Mouse (Mus musculus) forebrain, embryonic 10.5 days (tissue): ENCODE measurements at regions not wholly inside any gene's neighbourhood (a gene's known extent, or its start where the extent isn't known, plus 50 kb on each side); places are given as distances from the start of the nearest gene placed in this dataset.

Experiments
- DNase-seq: peaks from one replicate; pipeline ENCODE4 v3.0.0-alpha.2; 2017; ENCODE audit warnings: low spot score; ENCODE audit errors: extremely low spot score
- H3K27ac ChIP-seq: fragments of 300-500 bp; sonication (generic); 2 replicates; pipeline ENCODE4 v1.5.1; 2016; ENCODE audit warnings: mild to moderate bottlenecking
- H3K27me3 ChIP-seq: fragments of 300-500 bp; sonication (generic); 2 replicates; pipeline ENCODE4 v1.6.1; 2016; ENCODE audit warnings: mild to moderate bottlenecking; ENCODE audit not compliant: poor library complexity, severe bottlenecking
- H3K36me3 ChIP-seq: fragments of 300-500 bp; sonication (generic); replicated peaks from 2 replicates; pipeline ENCODE4 v1.6.1; 2016; ENCODE audit warnings: mild to moderate bottlenecking, moderate library complexity
- H3K4me1 ChIP-seq: fragments of 300-500 bp; sonication (generic); 2 replicates; pipeline ENCODE4 v1.6.1; 2016
- H3K4me3 ChIP-seq: fragments of 300-500 bp; sonication (generic); 2 replicates; pipeline ENCODE4 v1.5.1; 2016; ENCODE audit warnings: mild to moderate bottlenecking, moderate library complexity
- H3K9me3 ChIP-seq: fragments of 300-500 bp; sonication (generic); 2 replicates; pipeline ENCODE4 v1.6.1; 2016; ENCODE audit warnings: mild to moderate bottlenecking, moderate library complexity
- WGBS: fragments of 180-500 bp; shearing (Covaris S2); methylation state at CpG from one replicate; pipeline ENCODE4 v1.1.7; 2016; 5-methylcytosine and 5-hydroxymethylcytosine counted together

GRCm38 (mm10) chr11:71976724-71977481 lies 60.4 kb downstream of the Aipl1 start:
- Histone ChIP-seq H3K27me3 (no peaks in the 10 kb centered on the region), H3K36me3 (no peaks in the 10 kb centered on the region), H3K4me1 (peaks cover 4% of the 10 kb centered on the region; the same call in 1 of the 2 replicates), H3K27ac (no peak overlapping the region), H3K9me3 (no peaks in the 10 kb centered on the region), H3K4me3 (no peak overlapping the region)
- 89% methylated on average over 15 of the region's 15 CpGs for WGBS
- no peak for DNase-seq

GRCm38 (mm10) chr11:71971351-71971750 lies 66.0 kb downstream of the Aipl1 start:
- H3K4me3 ChIP-seq: no peak overlapping the region
- WGBS: 93% methylated on average over 5 of the region's 5 CpGs
- no peaks in the 10 kb centered on the region for H3K9me3 ChIP-seq

GRCm38 (mm10) chr11:71962306-71962705 lies 75.0 kb downstream of the Aipl1 start:
- Histone ChIP-seq H3K36me3 (no peaks in the 10 kb centered on the region), H3K9me3 (no peaks in the 10 kb centered on the region), H3K27ac (no peak overlapping the region), H3K4me3 (no peak overlapping the region), H3K4me1 (peaks cover under 1% of the 10 kb centered on the region; the same call in 1 of the 2 replicates), H3K27me3 (no peaks in the 10 kb centered on the region)
- DNase-seq: no peak
- 85% methylated on average over 3 of the region's 3 CpGs for WGBS

More at GRCm38 (mm10) chr11:71971351-71971750, 66.0 kb downstream of the Aipl1 start:
- Histone ChIP-seq H3K4me1 (peaks cover 6% of the 10 kb centered on the region; the same call in 1 of the 2 replicates), H3K27ac (no peak overlapping the region), H3K27me3 (no peaks in the 10 kb centered on the region), H3K36me3 (no peaks in the 10 kb centered on the region)
- no peak for DNase-seq

GRCm38 (mm10) chr11:71952533-71952932 lies 84.8 kb downstream of the Aipl1 start:
- WGBS: 74% methylated on average over 2 of the region's 2 CpGs
- no peaks in the 10 kb centered on the region for H3K4me1 ChIP-seq
- no peaks in the 10 kb centered on the region for H3K9me3 ChIP-seq
- no peak overlapping the region for H3K4me3 ChIP-seq
- DNase-seq: no peak
- no peak overlapping the region for H3K27ac ChIP-seq
- H3K36me3 ChIP-seq: no peaks in the 10 kb centered on the region
- H3K27me3 ChIP-seq: no peaks in the 10 kb centered on the region

GRCm38 (mm10) chr11:71947161-71947560 lies 90.1 kb downstream of the Aipl1 start:
- Histone ChIP-seq H3K4me1 (peaks cover 24% of the 10 kb centered on the region), H3K4me3 (no peak overlapping the region), H3K27me3 (peaks cover 6% of the 10 kb centered on the region), H3K9me3 (no peaks in the 10 kb centered on the region), H3K27ac (no peak overlapping the region), H3K36me3 (no peaks in the 10 kb centered on the region)
- 68% methylated on average over 5 of the region's 5 CpGs for WGBS
- DNase-seq: no peak

- Histone ChIP-seq H3K9me3 (no peaks in the 10 kb centered on the region), H3K27ac (no peak overlapping the region), H3K36me3 (no peaks in the 10 kb centered on the region), H3K4me1 (peaks cover 24% of the 10 kb centered on the region), H3K27me3 (peaks cover 6% of the 10 kb centered on the region), H3K4me3 (no peak overlapping the region)
- DNase-seq: no peak
Observed at GRCm38 (mm10) chr11:71945098-71945413, 92.3 kb downstream of the Aipl1 start.

- 51% methylated on average over 9 of the region's 9 CpGs for WGBS
- no peaks in the 10 kb centered on the region for H3K9me3 ChIP-seq
- H3K27ac ChIP-seq: no peak overlapping the region
- DNase-seq: no peak
- peaks cover 6% of the 10 kb centered on the region for H3K27me3 ChIP-seq
- no peaks in the 10 kb centered on the region for H3K36me3 ChIP-seq
- no peak overlapping the region for H3K4me3 ChIP-seq
- H3K4me1 ChIP-seq: peaks cover 24% of the 10 kb centered on the region
Observed at GRCm38 (mm10) chr11:71944398-71945097, 92.8 kb downstream of the Aipl1 start.

GRCm38 (mm10) chr11:71943512-71943911 lies 93.8 kb downstream of the Aipl1 start:
- Histone ChIP-seq H3K27me3 (peaks cover 6% of the 10 kb centered on the region), H3K4me3 (no peak overlapping the region), H3K4me1 (peaks cover 24% of the 10 kb centered on the region), H3K36me3 (no peaks in the 10 kb centered on the region), H3K9me3 (no peaks in the 10 kb centered on the region), H3K27ac (no peak overlapping the region)
- WGBS: 61% methylated on average over 3 of the region's 3 CpGs
- no peak for DNase-seq

GRCm38 (mm10) chr11:71939066-71939465 lies 98.2 kb downstream of the Aipl1 start:
- no peaks in the 10 kb centered on the region for H3K4me1 ChIP-seq
- H3K36me3 ChIP-seq: no peaks in the 10 kb centered on the region
- no peak overlapping the region for H3K4me3 ChIP-seq
- WGBS: 92% methylated on average over 6 of the region's 6 CpGs
- H3K9me3 ChIP-seq: no peaks in the 10 kb centered on the region
- no peak overlapping the region for H3K27ac ChIP-seq
- H3K27me3 ChIP-seq: no peaks in the 10 kb centered on the region
- DNase-seq: no peak

GRCm38 (mm10) chr11:71937108-71937507 lies 100.2 kb downstream of the Aipl1 start:
- H3K36me3 ChIP-seq: no peaks in the 10 kb centered on the region
- H3K27ac ChIP-seq: no peak overlapping the region
- no peaks in the 10 kb centered on the region for H3K27me3 ChIP-seq
- no peaks in the 10 kb centered on the region for H3K9me3 ChIP-seq
- H3K4me3 ChIP-seq: no peak overlapping the region
- DNase-seq: peak; percentile 22
- H3K4me1 ChIP-seq: no peaks in the 10 kb centered on the region
- 35% methylated on average over 6 of the region's 6 CpGs for WGBS

GRCm38 (mm10) chr11:71929716-71930488 lies 107.4 kb downstream of the Aipl1 start:
- no peak overlapping the region for H3K27ac ChIP-seq
- 77% methylated on average over 7 of the region's 7 CpGs for WGBS
- no peaks in the 10 kb centered on the region for H3K9me3 ChIP-seq
- no peaks in the 10 kb centered on the region for H3K4me1 ChIP-seq
- H3K4me3 ChIP-seq: no peak overlapping the region
- H3K36me3 ChIP-seq: no peaks in the 10 kb centered on the region
- H3K27me3 ChIP-seq: no peaks in the 10 kb centered on the region
- no peak for DNase-seq

- no peak overlapping the region for H3K27ac ChIP-seq
- H3K9me3 ChIP-seq: no peaks in the 10 kb centered on the region
- no peak overlapping the region for H3K4me3 ChIP-seq
- no peaks in the 10 kb centered on the region for H3K36me3 ChIP-seq
- H3K27me3 ChIP-seq: no peaks in the 10 kb centered on the region
- 67% methylated on average over 5 of the region's 5 CpGs for WGBS
- DNase-seq: no peak
- H3K4me1 ChIP-seq: peaks cover 16% of the 10 kb centered on the region
Observed at GRCm38 (mm10) chr11:71914665-71915064, 122.6 kb downstream of the Aipl1 start.

GRCm38 (mm10) chr11:71912626-71913025 lies 124.7 kb downstream of the Aipl1 start:
- H3K36me3 ChIP-seq: no peaks in the 10 kb centered on the region
- DNase-seq: no peak
- WGBS: 91% methylated on average over 5 of the region's 5 CpGs
- no peak overlapping the region for H3K27ac ChIP-seq
- peaks cover 16% of the 10 kb centered on the region for H3K4me1 ChIP-seq
- H3K27me3 ChIP-seq: no peaks in the 10 kb centered on the region
- H3K9me3 ChIP-seq: no peaks in the 10 kb centered on the region
- H3K4me3 ChIP-seq: no peak overlapping the region
